Mouse (Mus musculus) activated CD4-positive, CD25-positive, alpha-beta regulatory T cell, adult 9 weeks (primary cell): ENCODE measurements around the gene Rims3. TPM values are rescaled to one million over a fixed set of nuclear protein-coding genes. Genes with fewer than 3 reads are reported as not detected.

ENCODE experiments used
- polyA plus RNA-seq: library from polyadenylated mRNA; unstranded; fragments of 100-300 nt; shearing (Covaris generic); gene quantifications from one replicate; pipeline ENCODE4 v1.2.1, GENCODE M21; 2017

The Rims3 gene
- polyA plus RNA-seq, result 1.1 TPM

GRCm38 (mm10) chr4:120854588-120855319, at the start of gene Rims3:
Gene Rims3, plus strand, starts transcription at chr4:120854816.

GRCm38 (mm10) chr4:120831472-120831871, 23.1 kb upstream of the Rims3 start, which contains the start of gene Nfyc:
Gene Nfyc, minus strand, starts transcription at chr4:120831572.

GRCm38 (mm10) chr4:120924554-120925299, 70.1 kb downstream of the Rims3 start, which contains the start of gene Exo5:
Gene Exo5, minus strand, starts transcription at chr4:120925017.

Other genes with a start within 250 kb of the Rims3 start
- not detected for gene Cited4, start 188.2 kb upstream of the Rims3 start, polyA plus RNA-seq
- gene Kcnq4, start 106.2 kb upstream of the Rims3 start, polyA plus RNA-seq, result not detected
- gene Nfyc, start 23.2 kb upstream of the Rims3 start, polyA plus RNA-seq, result 72.1 TPM
- 31.2 TPM for gene Exo5, start 70.2 kb downstream of the Rims3 start, polyA plus RNA-seq
- gene Zfp69, start 96.9 kb downstream of the Rims3 start, polyA plus RNA-seq, result 2.0 TPM
- gene Smap2, start 162.4 kb downstream of the Rims3 start, polyA plus RNA-seq, result 25.9 TPM
- not detected for gene Col9a2, start 184.6 kb downstream of the Rims3 start, polyA plus RNA-seq
- 57.6 TPM for gene Zmpste24, start 243.4 kb downstream of the Rims3 start, polyA plus RNA-seq